Mouse (Mus musculus) small intestine, adult 2 months (tissue): ENCODE measurements around the gene Cdc42ep4. TPM values are rescaled to one million over a fixed set of nuclear protein-coding genes. Genes with fewer than 3 reads are reported as not detected.

Experiments used
- H3K27ac ChIP-seq: fragments of 200-500 bp; 2 replicates; pipeline ENCODE4 v1.5.1; 2012; ENCODE audit warnings: low read depth, low read length, control low read depth, inconsistent platforms; ENCODE audit not compliant: insufficient read depth
- H3K27me3 ChIP-seq: fragments of 200-500 bp; 2 replicates; pipeline ENCODE4 v1.6.1; 2012; ENCODE audit warnings: mild to moderate bottlenecking, moderate library complexity, low read length, inconsistent platforms; ENCODE audit not compliant: control insufficient read depth, insufficient read depth
- H3K36me3 ChIP-seq: fragments of 200-500 bp; 2 replicates; pipeline ENCODE4 v1.6.1; 2012; ENCODE audit warnings: mild to moderate bottlenecking, low read length, control low read depth, inconsistent platforms; ENCODE audit not compliant: control insufficient read depth, insufficient read depth
- H3K4me1 ChIP-seq: fragments of 200-500 bp; 2 replicates; pipeline ENCODE4 v1.6.1; 2012; ENCODE audit warnings: low read length, inconsistent platforms, mixed read lengths; ENCODE audit not compliant: control insufficient read depth, insufficient read depth, insufficient read length
- H3K4me3 ChIP-seq: fragments of 200-500 bp; 2 replicates; pipeline ENCODE4 v1.5.1; 2012; ENCODE audit warnings: low read depth, mild to moderate bottlenecking, control low read depth, inconsistent platforms, low read length, moderate library complexity
- CTCF ChIP-seq: fragments of 200-500 bp; IDR thresholded peaks from 2 replicates; pipeline ENCODE4 v1.5.1; 2012; ENCODE audit warnings: low read depth, mild to moderate bottlenecking, control low read depth, inconsistent platforms, low read length, moderate library complexity, mixed read lengths; ENCODE audit not compliant: insufficient replicate concordance, insufficient read length; ENCODE audit errors: extremely low read depth
- POLR2A ChIP-seq: fragments of 200-500 bp; IDR thresholded peaks from 2 replicates; pipeline ENCODE4 v1.6.1; 2012; ENCODE audit warnings: low read depth, mild to moderate bottlenecking, control low read depth, inconsistent platforms, low read length, moderate library complexity
- WGBS: fragments of 180-500 bp; shearing (Covaris S2); methylation state at CpG from one replicate; pipeline ENCODE4 v1.1.7; 2018; 5-methylcytosine and 5-hydroxymethylcytosine counted together
- polyA plus RNA-seq: library from polyadenylated mRNA; depleted of rRNA; stranded (reverse); fragments of >200 nt; gene quantifications from 2 replicates; pipeline ENCODE4 v1.2.3, GENCODE M21; 2012; rRNA removed

Gene Cdc42ep4
- polyA plus RNA-seq, 1 experiment, result 41.4 TPM

DNA sequence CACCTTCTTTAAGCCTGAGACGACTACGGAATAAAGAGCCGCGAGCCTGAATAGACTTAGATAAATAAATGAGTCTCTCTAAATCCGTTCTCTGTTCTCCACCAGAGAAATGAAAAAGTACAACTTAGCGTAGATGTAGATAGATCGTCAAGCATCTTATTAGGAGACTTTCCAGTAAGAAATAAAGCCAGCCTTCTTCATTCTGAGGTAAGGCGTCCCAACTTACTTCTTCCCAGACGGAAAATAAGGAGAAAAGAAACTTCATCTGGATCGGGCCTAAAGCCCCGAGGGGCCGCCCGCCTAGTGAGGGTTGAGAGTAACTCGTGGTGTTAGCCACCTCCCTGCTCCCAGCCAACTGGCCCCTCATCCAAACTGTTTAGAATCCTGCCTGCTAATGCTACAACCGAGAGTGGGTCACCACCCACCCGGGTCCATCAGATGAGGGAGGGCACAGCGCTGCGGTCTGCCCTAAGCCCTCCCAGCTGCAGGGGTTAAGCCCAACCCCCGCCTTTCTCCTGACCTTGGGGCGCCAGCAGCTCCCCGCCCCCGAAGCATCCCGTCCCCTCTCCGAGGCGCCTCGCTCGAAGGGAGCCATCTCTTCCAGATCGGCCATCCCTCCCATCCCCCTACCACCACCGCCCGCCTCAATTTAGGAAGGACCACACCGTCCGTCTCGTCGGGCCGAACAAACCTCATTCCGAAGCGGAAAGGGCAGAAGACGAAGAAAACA lies 68.6 kb downstream of the Cdc42ep4 start:
- Histone ChIP-seq H3K27me3 (no peaks in the 10 kb centered on the region), H3K36me3 (peaks cover 3% of the 10 kb centered on the region), H3K27ac (peak overlapping the region; percentile 80), H3K4me3 (peak overlapping the region; percentile 75), H3K4me1 (peaks cover 7% of the 10 kb centered on the region)
- TF ChIP-seq CTCF (no peak), POLR2A (no peak)
- WGBS, result 2% methylated on average over 38 of the region's 38 CpGs

DNA sequence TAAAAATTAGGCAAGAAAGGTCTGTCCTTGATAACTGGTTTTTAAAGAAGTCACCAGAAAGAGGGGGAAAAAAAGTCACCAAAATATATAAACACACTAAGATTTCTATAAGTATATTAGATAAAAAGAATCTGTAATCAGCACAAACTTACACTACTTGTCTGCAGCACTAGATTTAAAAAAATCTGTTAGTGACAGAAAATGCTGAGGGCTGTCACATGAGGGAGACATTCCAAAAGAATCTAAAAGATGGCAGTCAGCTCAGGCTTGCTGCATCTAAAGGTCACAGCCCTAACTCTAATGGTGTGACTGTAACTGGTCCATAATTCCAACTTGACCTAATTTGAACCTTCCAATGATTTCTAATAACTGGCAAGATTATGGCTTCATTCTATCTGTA lies 69.7 kb downstream of the Cdc42ep4 start:
- peaks cover 3% of the 10 kb centered on the region for H3K36me3 ChIP-seq
- H3K27me3 ChIP-seq, result no peaks in the 10 kb centered on the region
- no peak overlapping the region for H3K4me3 ChIP-seq
- H3K4me1 ChIP-seq, result peaks cover 7% of the 10 kb centered on the region
- no peak for TF ChIP-seq POLR2A
- no peak for TF ChIP-seq CTCF
- no peak overlapping the region for H3K27ac ChIP-seq

DNA sequence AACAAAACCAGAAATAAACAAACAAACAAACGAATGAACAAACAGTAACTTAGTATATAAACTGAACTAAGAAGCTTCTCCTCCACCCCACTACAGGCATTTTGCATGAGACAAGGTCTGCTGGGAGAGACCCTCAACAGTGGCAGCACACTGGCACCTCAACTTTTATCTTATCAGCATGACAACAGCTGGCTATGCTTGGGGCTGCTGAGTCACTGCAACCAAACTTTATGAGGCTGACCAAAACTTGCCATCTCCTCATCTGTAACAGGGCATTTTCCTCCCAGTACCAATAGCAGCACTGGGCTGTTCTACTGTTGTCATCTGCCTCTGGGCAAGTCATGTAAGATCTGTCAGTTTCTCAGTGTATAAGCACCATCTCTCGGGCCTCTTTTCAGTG lies 70.7 kb downstream of the Cdc42ep4 start:
- TF ChIP-seq POLR2A (no peak), CTCF (no peak)
- Histone ChIP-seq H3K4me3 (no peak overlapping the region), H3K27ac (no peak overlapping the region), H3K4me1 (peaks cover 7% of the 10 kb centered on the region), H3K36me3 (peaks cover 12% of the 10 kb centered on the region), H3K27me3 (no peaks in the 10 kb centered on the region)
- WGBS, result 82% methylated on average over 2 of the region's 2 CpGs

DNA sequence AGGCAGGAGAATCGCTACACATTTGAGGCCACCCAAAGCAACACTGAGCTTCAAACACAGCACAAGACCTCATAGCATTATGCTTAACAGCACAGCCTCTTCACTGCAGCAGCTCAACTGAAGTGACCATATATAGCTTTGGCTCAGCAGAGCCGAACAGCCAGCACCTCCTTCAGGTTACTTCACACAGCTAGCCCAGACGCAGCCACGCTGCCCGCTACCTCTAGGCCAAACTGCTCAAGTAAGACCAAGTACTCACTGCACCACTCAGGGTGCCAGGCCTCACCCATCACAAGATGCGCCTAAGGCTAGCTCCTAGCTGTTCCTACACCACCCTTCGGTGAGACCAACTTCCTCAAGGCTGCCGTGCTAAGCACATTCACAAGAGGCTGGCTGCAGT lies 73.3 kb downstream of the Cdc42ep4 start:
- Histone ChIP-seq H3K27ac (no peak overlapping the region), H3K4me3 (no peak overlapping the region), H3K4me1 (peaks cover 3% of the 10 kb centered on the region), H3K36me3 (peaks cover 30% of the 10 kb centered on the region), H3K27me3 (no peaks in the 10 kb centered on the region)
- WGBS, result 80% methylated on average over 8 of the region's 8 CpGs
- TF ChIP-seq CTCF, result no peak
- TF ChIP-seq POLR2A, result no peak

DNA sequence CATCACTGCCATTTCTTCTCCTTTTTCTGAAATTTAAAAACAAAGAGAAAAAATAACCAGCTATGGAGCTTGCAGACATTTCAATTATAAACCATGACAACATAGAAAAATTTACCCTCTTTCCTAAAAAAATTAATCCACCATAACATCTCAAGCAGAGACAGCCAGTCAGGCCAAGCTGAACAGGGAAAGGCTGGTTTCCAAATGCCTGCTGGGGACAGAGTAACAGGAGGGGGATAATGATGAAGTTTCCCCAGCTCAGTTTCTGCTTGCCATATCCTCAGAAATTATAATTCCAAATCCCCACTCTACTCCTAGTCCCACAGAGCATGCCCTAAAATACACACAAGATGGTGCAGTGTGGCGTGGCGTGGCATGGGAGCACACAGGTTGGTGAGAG lies 74.3 kb downstream of the Cdc42ep4 start:
- TF ChIP-seq POLR2A (no peak), CTCF (no peak)
- WGBS, result 96% methylated on average over 2 of the region's 2 CpGs
- no peak overlapping the region for H3K4me3 ChIP-seq
- H3K36me3 ChIP-seq, result peaks cover 35% of the 10 kb centered on the region
- H3K27ac ChIP-seq, result no peak overlapping the region
- peaks cover 3% of the 10 kb centered on the region for H3K4me1 ChIP-seq
- H3K27me3 ChIP-seq, result no peaks in the 10 kb centered on the region

Other genes with a start within 250 kb of the Cdc42ep4 start
- 0.23 and 2.2 TPM in 2 replicates for gene Sstr2, start 132.5 kb downstream of the Cdc42ep4 start, polyA plus RNA-seq
- gene Cog1, start 102.7 kb downstream of the Cdc42ep4 start, polyA plus RNA-seq, result 30.2 and 50.2 TPM in 2 replicates
- gene Slc39a11, start 101.8 kb downstream of the Cdc42ep4 start, polyA plus RNA-seq, result 30.5 and 32.4 TPM in 2 replicates
- 19.1 and 33.4 TPM in 2 replicates for gene Fam104a, start 67.7 kb downstream of the Cdc42ep4 start, polyA plus RNA-seq
- gene D11Wsu47e, start 67.5 kb downstream of the Cdc42ep4 start, polyA plus RNA-seq, result 2.6 and 3.1 TPM in 2 replicates
- not detected in 2 replicates for gene Cpsf4l, start 41.9 kb downstream of the Cdc42ep4 start, polyA plus RNA-seq